Mouse (Mus musculus) liver, postnatal 0 days (tissue): ENCODE measurements at regions not wholly inside any gene's neighbourhood (a gene's known extent, or its start where the extent isn't known, plus 50 kb on each side); places are given as distances from the start of the nearest gene placed in this dataset.

ENCODE experiments used
- CTCF ChIP-seq: sonication (generic); IDR thresholded peaks from 2 replicates; pipeline ENCODE4 v1.5.1; 2016; ENCODE audit warnings: antibody characterized with exemption, low read depth
- EP300 ChIP-seq: IDR thresholded peaks from 2 replicates; pipeline ENCODE4 v1.6.1; 2016; ENCODE audit warnings: antibody characterized with exemption, low read depth, mild to moderate bottlenecking

- no peak for TF ChIP-seq CTCF
- TF ChIP-seq EP300 = no peak
Measured at GRCm38 (mm10) chr8:46913956-46914355, 72.7 kb upstream of the Enpp6 start.
